Mouse (Mus musculus) liver, postnatal 0 days (tissue): ENCODE results near the gene Sh3d19.

ENCODE experiments used
- CTCF ChIP-seq: sonication (generic); IDR thresholded peaks from 2 replicates; pipeline ENCODE4 v1.5.1; 2016; ENCODE audit warnings: antibody characterized with exemption, low read depth
- EP300 ChIP-seq: IDR thresholded peaks from 2 replicates; pipeline ENCODE4 v1.6.1; 2016; ENCODE audit warnings: antibody characterized with exemption, low read depth, mild to moderate bottlenecking

DNA sequence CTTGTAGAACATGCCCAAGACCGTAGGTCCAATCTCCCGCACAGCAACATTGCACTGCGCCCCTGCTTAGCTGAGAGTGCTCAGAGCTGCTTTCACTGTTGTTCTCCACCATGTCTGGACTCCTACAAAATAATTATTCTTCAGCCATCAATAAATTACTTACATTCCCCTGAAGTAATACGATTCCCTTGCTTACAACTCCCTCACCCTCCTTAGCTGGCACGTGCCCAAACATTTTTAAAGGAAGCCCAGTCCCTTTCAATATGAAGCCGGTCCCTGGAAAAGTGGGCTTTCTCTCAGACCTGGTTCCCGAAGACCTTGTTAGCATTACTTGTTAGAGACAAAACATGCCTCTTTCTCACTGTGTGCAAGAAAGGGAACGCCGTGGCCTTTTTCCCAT lies 178.6 kb downstream of the Sh3d19 start:
- TF ChIP-seq CTCF = no peak
- TF ChIP-seq EP300 = no peak
